ENCODE assay signal across 13 mouse cellular contexts in the genomic region with DNA sequence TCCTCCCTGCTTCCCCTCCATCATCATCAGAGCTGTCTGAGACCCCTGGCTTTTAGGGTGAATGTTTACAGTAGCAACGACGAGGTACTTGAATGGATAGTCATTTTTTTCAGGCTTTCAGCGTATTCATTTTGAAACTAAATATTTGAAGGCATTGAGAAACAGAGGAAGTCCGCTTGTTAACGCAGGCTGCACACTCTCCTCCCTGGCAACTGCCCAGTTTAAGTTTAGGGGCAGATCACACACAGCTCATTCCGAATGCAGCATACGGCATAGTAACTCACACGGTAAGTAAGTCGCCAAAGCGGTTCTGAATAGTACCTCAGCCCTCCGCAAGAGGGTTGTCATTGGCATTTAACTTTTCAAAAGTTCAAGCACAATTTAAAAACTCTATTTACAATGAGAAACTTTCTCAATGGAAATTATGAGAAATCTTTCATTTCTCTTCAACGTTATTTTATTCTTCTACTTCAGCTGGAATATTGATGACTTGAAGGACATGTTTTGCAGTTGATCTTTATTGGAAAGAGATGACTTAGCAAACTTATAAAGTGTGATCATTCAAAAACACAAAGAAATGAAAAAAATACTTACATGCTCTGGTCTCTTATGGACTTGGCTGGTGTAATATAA.
DNase-seq lines count a peak whose midpoint lies in the region; ATAC-seq and TF ChIP-seq lines count a peak whose summit lies in the region.
"Had no signal": no experiment of that assay in that cellular context is flagged by ENCODE, and none has a peak within 500 bp of the region (broad histone marks: within the 10 kb centered on the region; RNA-seq: fewer than 3 reads in every experiment).

No protein-coding gene starts in this region.

- WGBS in embryonic facial prominence, embryonic 13.5 days: 62% methylated on average over 12 of the region's 12 CpGs
- WGBS in embryonic facial prominence, embryonic 10.5 days: 80% methylated on average over 12 of the region's 12 CpGs
- 62% methylated on average over 12 of the region's 12 CpGs for WGBS in intestine, postnatal 0 days
- 61% methylated on average over 12 of the region's 12 CpGs for WGBS in forebrain, embryonic 13.5 days

- no peak overlapping the region for H3K9ac ChIP-seq in embryonic facial prominence, embryonic 13.5 days
- no peak overlapping the region for H3K9ac ChIP-seq in intestine, postnatal 0 days (ENCODE audit: low read depth, low read length)
- H3K9ac ChIP-seq in forebrain, embryonic 13.5 days: no peak overlapping the region
- H3K9ac ChIP-seq: hindbrain, embryonic 15.5 days; liver, embryonic 14.5 days had no signal

- ATAC-seq in embryonic facial prominence, embryonic 13.5 days (ENCODE audit: insufficient number of reproducible peaks, insufficient read depth, low FRiP score, low TSS enrichment, low read depth): no peak
- no peak for ATAC-seq in intestine, postnatal 0 days
- ATAC-seq in megakaryocyte, adult 5-6 weeks (ENCODE audit: poor library complexity, severe bottlenecking): peak; percentile 62
- no peak for ATAC-seq in inflammation-experienced regulatory T-cells, adult 6 months
- no peak for ATAC-seq in forebrain, embryonic 13.5 days

- H3K4me2 ChIP-seq in embryonic facial prominence, embryonic 13.5 days: peak overlapping the region; percentile 61
- peak overlapping the region; percentile 17; the same call in 1 of the 2 replicates for H3K4me2 ChIP-seq in intestine, postnatal 0 days (replicated peaks; ENCODE audit: low read depth)
- H3K4me2 ChIP-seq in forebrain, embryonic 13.5 days: no peak overlapping the region
- H3K4me2 ChIP-seq: heart, embryonic 11.5 days; hindbrain, embryonic 15.5 days had no signal

- H3K4me3 ChIP-seq in embryonic facial prominence, embryonic 13.5 days: 0 out of 2 replicates have a peak overlapping the region, but pooled peaks have one; percentile 8
- H3K4me3 ChIP-seq in embryonic facial prominence, embryonic 10.5 days: no peak overlapping the region
- H3K4me3 ChIP-seq in intestine, postnatal 0 days (ENCODE audit: low read depth, low read length): no peak overlapping the region
- H3K4me3 ChIP-seq in forebrain, embryonic 13.5 days: no peak overlapping the region
- H3K4me3 ChIP-seq: hindbrain, embryonic 15.5 days had no signal

- no peak overlapping the region for H3K27ac ChIP-seq in embryonic facial prominence, embryonic 13.5 days
- no peak overlapping the region for H3K27ac ChIP-seq in embryonic facial prominence, embryonic 10.5 days (replicated peaks)
- H3K27ac ChIP-seq in intestine, postnatal 0 days (ENCODE audit: low read depth, low read length): no peak overlapping the region
- H3K27ac ChIP-seq in forebrain, embryonic 13.5 days: no peak overlapping the region
- H3K27ac ChIP-seq: hindbrain, embryonic 15.5 days; liver, embryonic 14.5 days had no signal

- H3K27me3 ChIP-seq in embryonic facial prominence, embryonic 13.5 days: no peaks in the 10 kb centered on the region
- no peaks in the 10 kb centered on the region for H3K27me3 ChIP-seq in embryonic facial prominence, embryonic 10.5 days (replicated peaks; ENCODE audit: low read depth, poor library complexity, severe bottlenecking)
- H3K27me3 ChIP-seq in intestine, postnatal 0 days (replicated peaks; ENCODE audit: control insufficient read depth, insufficient read depth, low read length): no peaks in the 10 kb centered on the region
- no peaks in the 10 kb centered on the region for H3K27me3 ChIP-seq in forebrain, embryonic 13.5 days
- H3K27me3 ChIP-seq: hindbrain, embryonic 15.5 days had no signal

- no peak for DNase-seq in embryonic facial prominence, embryonic 10.5 days (ENCODE audit: low spot score)
- DNase-seq in NIH3T3 (ENCODE audit: low read depth): peak; percentile 80
- DNase-seq in layer of hippocampus, adult 18-20 months (ENCODE audit: low spot score in 2 of 2): no peak
- DNase-seq: B cell, adult 2 months; kidney, postnatal 4 days had no signal

- no peaks in the 10 kb centered on the region; the same call in 1 of the 2 replicates for H3K9me3 ChIP-seq in embryonic facial prominence, embryonic 13.5 days
- H3K9me3 ChIP-seq in embryonic facial prominence, embryonic 10.5 days: no peaks in the 10 kb centered on the region
- H3K9me3 ChIP-seq in intestine, postnatal 0 days (ENCODE audit: control insufficient read depth): no peaks in the 10 kb centered on the region
- no peaks in the 10 kb centered on the region for H3K9me3 ChIP-seq in forebrain, embryonic 13.5 days (replicated peaks)
- H3K9me3 ChIP-seq: hindbrain, embryonic 15.5 days had no signal

- peaks cover 48% of the 10 kb centered on the region for H3K4me1 ChIP-seq in embryonic facial prominence, embryonic 13.5 days
- peaks cover 27% of the 10 kb centered on the region for H3K4me1 ChIP-seq in embryonic facial prominence, embryonic 10.5 days
- no peaks in the 10 kb centered on the region for H3K4me1 ChIP-seq in intestine, postnatal 0 days (replicated peaks; ENCODE audit: control insufficient read depth, insufficient read depth, low read length)
- peaks cover 10% of the 10 kb centered on the region for H3K4me1 ChIP-seq in forebrain, embryonic 13.5 days

- 0 out of 2 replicates have a peak, but pooled peaks cover 5% of the 10 kb centered on the region for H3K36me3 ChIP-seq in embryonic facial prominence, embryonic 13.5 days
- H3K36me3 ChIP-seq in embryonic facial prominence, embryonic 10.5 days (replicated peaks): no peaks in the 10 kb centered on the region
- H3K36me3 ChIP-seq in intestine, postnatal 0 days (ENCODE audit: control insufficient read depth, insufficient read depth): no peaks in the 10 kb centered on the region
- H3K36me3 ChIP-seq in forebrain, embryonic 13.5 days (ENCODE audit: poor library complexity, severe bottlenecking): no peaks in the 10 kb centered on the region
- H3K36me3 ChIP-seq: hindbrain, embryonic 15.5 days had no signal

- 0 out of 2 replicates have a peak, but pooled peaks have one; percentile 5 for TF ChIP-seq CTCF in intestine, postnatal 0 days (IDR thresholded peaks at IDR 0.05; ENCODE audit: low read depth)
